Mouse (Mus musculus) lung, postnatal 25 days (tissue): ENCODE results near the gene Crtam.

Source experiments
- DNase-seq: peaks from one replicate; pipeline ENCODE4 v3.0.0; 2022; ENCODE audit warnings: low spot score

Crtam gene

GRCm38 (mm10) chr9:41007785-41008184 is 3.4 kb upstream of the Crtam start:
- no peak for DNase-seq

- no peak for DNase-seq
Measured at GRCm38 (mm10) chr9:40997116-40997779, 7.2 kb downstream of the Crtam start.

DNA sequence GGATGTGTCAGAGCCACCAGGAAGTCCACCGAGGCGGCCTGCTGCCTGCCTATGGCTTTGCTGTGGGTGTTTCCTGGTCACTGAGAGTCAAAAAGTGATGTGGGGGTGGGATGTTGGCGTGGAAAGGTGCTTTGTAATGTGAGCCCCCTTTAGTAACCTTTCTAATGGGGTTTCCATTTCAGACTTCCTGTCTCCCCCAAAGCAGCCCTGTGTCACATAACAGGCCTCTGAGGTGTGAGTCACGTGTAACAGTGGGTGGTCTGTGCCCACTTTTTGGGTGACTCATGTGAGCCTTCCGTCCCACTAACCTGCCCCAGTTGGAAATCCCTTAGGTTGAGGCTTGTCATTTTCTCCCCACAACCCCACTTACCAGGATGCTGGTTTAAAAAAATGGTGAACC is 10.4 kb downstream of the Crtam start:
- no peak for DNase-seq

- no peak for DNase-seq
Measured at GRCm38 (mm10) chr9:40991511-40991910, 12.9 kb downstream of the Crtam start.

- peak; percentile 39 for DNase-seq
Measured at GRCm38 (mm10) chr9:40989940-40990588, 14.4 kb downstream of the Crtam start.

DNA sequence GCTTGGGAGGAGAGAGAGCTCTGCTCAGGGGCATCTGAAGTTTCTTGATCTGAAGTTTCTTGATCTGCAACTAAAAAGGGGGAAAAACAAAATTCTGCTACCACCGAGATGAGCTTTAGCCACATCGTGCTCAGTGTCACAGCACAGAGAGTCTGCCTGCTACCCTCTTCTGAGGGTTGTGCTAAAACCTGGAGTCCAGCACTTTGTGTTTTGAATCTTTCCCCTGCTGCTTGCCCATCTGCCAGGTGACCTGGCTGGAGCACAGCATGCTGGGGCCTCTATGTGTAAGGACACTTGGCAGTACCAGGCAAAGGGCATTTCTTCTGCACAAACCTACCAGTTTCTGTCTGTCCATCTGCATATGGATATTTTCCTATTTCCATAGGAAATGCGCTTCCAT is 20.1 kb downstream of the Crtam start:
- no peak for DNase-seq

- no peak for DNase-seq
Measured at GRCm38 (mm10) chr9:40983758-40984157, 20.7 kb downstream of the Crtam start.

GRCm38 (mm10) chr9:40982480-40982879 is 21.9 kb downstream of the Crtam start:
- DNase-seq: no peak

- no peak for DNase-seq
Measured at GRCm38 (mm10) chr9:40974042-40974801, 30.2 kb downstream of the Crtam start.

DNA sequence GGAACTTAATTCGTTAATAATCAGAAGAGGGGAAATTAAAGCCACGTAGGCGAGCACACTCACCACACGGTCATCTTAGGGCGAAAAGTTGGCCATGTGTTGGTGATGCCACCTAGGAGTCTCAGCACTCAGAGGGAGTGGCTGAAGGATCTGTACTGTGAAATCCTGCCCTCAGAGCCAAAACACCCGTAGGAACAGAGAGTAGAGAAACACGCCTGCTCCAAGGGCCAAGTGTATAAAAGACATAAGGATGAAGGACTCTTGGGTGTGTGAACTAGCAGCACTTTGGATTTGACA is 40.1 kb downstream of the Crtam start:
- no peak for DNase-seq

DNA sequence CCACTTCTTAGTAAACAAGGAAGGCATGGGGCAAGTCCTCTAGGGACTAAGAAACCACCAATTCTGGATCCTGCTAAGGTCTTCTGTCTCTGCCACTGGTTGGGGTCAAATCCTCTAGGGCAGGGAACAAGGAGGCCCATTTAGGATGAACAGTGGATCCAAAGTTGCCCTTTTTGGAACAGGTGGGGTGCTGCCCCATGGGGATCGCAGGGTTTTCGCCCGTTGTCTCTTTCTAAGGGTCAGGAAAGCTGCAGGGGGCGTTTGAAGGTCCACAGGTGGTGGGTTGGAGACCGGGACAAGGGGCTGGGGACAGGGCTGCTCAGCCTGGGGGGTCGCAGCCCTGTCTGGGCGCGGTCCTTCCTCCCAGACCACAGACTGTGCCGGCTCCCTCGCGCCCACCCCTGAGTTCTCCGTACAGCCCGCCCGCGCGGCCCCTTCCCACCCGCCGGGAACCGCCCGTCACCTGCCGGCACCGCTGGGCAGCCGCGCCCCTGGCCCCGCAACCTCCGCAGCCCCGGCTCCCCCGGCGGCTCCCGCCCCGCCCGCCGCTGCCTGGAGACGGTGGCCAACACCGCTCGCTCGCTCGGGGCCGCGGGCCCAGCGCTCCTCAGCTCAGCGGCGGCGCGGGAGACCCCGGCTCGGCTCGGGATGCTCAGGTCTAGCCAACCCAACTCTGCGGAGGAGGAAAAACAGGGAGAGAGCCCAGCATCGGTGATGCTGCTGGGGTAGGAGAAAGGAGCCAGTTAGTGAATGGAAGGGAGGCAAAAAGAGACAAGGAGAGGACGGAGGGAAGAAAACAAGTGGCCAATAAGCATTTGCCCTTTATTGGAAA is 40.6 kb downstream of the Crtam start, which contains the start of gene Jhy:
TSS of gene Jhy (minus strand) at position 533 of the 832 bp plus-strand sequence.
- DNase-seq: no peak

DNA sequence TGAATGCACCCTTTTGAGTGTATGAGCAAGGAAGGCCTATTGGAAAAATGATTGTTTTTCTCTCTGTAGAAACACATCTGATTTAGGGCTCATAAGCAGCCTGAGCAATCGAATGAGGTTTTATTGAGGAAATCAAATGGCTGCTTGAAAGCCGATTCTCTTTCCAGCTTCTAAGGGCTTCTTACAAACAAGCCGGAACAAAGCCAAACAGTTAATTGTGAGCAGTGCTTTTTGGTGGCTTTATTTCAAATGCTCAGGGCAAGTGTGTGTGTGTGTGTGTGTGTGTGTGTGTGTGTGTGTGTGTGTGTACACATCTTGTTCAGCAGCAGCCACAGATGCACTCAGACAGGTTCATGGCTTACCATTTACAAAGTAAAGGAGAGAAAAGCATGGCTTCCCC is 43.0 kb downstream of the Crtam start:
- DNase-seq: no peak

DNA sequence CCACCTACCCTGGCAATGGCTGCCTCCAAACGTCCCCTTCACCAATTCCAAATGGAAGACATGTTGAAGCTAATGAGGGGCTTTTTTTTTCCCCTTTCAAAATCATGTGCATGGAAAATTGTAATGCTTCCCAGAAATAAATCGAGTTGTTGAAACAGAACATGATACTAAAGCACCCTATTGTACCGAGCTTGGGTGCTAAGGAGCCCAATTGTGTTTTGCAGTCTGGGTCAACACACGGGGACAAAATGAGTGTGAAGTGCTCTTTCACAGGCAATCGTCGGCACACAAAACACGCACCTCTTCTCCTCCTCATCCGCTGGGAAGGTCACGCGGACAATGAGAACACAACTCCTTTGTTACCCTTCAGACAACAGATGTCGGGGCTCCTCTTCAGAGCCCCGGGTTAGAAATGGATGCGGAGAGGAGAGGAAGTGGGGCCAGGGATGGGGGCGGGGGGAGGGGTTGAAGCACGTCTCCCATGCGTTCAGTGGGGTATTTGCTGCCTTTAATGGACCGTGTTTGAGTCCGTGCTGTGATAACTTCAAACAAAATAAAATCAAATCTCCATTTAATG is 55.3 kb downstream of the Crtam start:
- DNase-seq: no peak

GRCm38 (mm10) chr9:40948473-40948872 is 56.0 kb downstream of the Crtam start:
- DNase-seq: no peak

- DNase-seq: no peak
Measured at GRCm38 (mm10) chr9:40947131-40947530, 57.3 kb downstream of the Crtam start.

- no peak for DNase-seq
Measured at GRCm38 (mm10) chr9:40937425-40937824, 67.0 kb downstream of the Crtam start.

- DNase-seq: no peak
Measured at GRCm38 (mm10) chr9:40933323-40933722, 71.1 kb downstream of the Crtam start.

- DNase-seq: no peak
Measured at GRCm38 (mm10) chr9:40927351-40927980, 77.0 kb downstream of the Crtam start.
